Mouse (Mus musculus) T-helper 17 cell (primary cell): ENCODE measurements around the gene Atp6v0e.

Experiments
- in situ Hi-C, 2 experiments: fragments of 300-600 bp; cut with MboI, MseI; formaldehyde crosslinking; loops; 1 replicate in 1 of 2; 2 replicates in 1 of 2; pipeline ENCODE4 v1.15.1; 2025; ENCODE audit warnings: high pct_unique_total_duplicates in 2 of 2

Atp6v0e gene

GRCm38 (mm10) chr17:26662978-26663683, at the start of gene Atp6v0e:
Gene Atp6v0e, plus strand, starts transcription at chr17:26663231.
- in situ Hi-C loops, result no loop called here

DNA sequence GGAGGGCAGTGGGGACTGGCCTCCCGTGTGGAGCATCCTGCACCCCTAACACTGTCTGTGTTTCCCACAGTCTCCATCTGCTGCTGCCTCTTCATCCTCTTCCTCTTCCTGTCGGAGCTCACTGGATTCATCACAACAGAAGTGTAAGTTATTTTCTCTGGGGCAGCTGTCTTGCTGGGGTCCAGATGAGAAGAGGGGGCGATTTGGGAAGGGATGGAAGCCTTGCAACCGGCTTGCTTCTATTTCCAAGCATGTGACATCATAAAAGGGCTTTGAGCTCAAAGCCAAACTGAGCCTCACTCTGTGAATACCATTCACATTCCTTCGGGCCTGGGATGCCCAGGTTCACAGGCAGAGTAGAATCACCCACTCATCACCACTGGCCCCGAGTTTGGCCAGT, 48.7 kb upstream of the Atp6v0e start:
- in situ Hi-C loops, result loop anchor here in 1 of 2 experiments (10.0 kb wide), 1 partner anchor 419 kb away; the partner anchor contains the start of gene Pdia2

DNA sequence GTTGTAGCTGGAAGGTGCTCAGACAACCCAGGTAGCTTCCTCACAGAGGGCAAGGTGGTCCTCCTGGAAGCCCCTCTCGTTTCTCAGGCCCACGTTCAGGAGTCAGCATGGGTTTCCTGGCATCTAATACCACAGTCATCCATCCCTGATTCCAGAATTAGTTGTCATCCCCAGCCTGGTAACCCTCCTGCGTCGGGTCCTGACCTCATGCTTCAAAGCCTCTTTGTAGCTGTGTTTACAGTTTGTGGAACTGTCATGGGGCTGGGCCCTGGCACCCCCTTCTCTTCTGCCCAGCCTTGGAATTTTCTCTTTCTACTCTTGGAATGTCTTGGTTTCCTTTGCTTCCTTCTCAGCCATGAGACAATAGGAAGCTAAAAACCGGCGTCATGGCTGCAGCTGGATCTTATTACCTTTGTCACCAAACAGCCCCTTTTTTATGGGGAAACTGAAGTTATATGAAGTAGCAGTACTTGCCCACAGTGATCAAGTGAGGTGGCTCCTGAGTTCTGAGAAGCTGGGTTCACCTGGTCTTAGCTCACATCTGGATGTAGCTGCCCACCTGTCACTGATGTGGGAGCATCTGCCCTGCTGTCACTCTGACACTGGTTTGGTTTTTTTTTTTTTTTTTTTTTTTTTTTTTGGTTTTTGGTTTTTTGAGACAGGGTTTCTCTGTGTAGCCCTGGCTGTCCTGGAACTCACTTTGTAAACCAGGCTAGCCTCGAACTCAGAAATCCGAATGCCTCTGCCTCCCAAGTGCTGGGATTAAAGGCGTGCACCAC, 48.1 kb upstream of the Atp6v0e start:
- in situ Hi-C loops, result loop anchor here in 1 of 2 experiments (10.0 kb wide), 1 partner anchor 420 kb away; the partner anchor contains the start of gene Pdia2

- in situ Hi-C loops, result loop anchor here in 1 of 2 experiments (10.0 kb wide), 1 partner anchor 422 kb away; the partner anchor contains the start of gene Pdia2
Observed at GRCm38 (mm10) chr17:26616696-26617095, 46.3 kb upstream of the Atp6v0e start.

GRCm38 (mm10) chr17:26618498-26618897, 44.5 kb upstream of the Atp6v0e start:
- in situ Hi-C loops, result loop anchor here in 1 of 2 experiments (10.0 kb wide), 1 partner anchor 424 kb away; the partner anchor contains the start of gene Pdia2

DNA sequence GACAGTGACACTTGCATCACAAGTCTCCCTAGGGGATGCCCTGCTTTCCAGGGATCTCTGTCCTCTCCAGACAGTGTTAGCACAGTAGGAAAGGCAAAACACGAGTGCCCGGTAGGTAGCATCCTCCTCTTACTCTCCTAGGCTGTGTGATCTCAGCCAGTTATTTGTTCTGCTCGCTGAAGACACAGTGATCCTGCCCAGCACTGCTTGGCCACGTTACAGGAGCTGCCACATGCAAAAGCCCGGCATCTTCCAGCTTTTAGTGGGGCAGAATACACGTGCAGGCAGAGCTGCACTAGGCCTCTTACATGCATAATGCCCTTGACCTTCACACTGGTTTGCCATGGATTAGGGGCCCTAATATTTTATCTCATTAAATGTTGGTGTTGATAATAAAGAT, 43.5 kb upstream of the Atp6v0e start:
- in situ Hi-C loops, result loop anchor here in 1 of 2 experiments (10.0 kb wide), 1 partner anchor 425 kb away; the partner anchor contains the start of gene Pdia2

DNA sequence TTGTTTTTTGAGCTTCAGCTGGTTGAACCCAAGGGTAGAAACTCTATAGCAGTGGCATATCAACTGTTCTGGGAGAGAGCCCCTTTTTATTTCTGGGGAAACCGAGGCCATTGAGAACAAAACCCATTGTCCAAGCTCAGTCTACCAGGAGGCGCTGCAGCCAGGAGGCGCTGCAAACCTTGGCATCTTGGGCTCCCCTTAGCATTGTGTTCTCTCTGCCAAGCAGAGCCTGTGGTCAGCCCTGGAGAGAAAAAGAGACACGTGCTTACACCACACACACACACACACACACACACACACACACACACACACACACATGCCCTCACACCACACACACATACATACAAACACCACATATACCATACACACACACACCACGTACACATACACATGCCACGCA, 42.7 kb upstream of the Atp6v0e start:
- in situ Hi-C loops, result no loop called here

DNA sequence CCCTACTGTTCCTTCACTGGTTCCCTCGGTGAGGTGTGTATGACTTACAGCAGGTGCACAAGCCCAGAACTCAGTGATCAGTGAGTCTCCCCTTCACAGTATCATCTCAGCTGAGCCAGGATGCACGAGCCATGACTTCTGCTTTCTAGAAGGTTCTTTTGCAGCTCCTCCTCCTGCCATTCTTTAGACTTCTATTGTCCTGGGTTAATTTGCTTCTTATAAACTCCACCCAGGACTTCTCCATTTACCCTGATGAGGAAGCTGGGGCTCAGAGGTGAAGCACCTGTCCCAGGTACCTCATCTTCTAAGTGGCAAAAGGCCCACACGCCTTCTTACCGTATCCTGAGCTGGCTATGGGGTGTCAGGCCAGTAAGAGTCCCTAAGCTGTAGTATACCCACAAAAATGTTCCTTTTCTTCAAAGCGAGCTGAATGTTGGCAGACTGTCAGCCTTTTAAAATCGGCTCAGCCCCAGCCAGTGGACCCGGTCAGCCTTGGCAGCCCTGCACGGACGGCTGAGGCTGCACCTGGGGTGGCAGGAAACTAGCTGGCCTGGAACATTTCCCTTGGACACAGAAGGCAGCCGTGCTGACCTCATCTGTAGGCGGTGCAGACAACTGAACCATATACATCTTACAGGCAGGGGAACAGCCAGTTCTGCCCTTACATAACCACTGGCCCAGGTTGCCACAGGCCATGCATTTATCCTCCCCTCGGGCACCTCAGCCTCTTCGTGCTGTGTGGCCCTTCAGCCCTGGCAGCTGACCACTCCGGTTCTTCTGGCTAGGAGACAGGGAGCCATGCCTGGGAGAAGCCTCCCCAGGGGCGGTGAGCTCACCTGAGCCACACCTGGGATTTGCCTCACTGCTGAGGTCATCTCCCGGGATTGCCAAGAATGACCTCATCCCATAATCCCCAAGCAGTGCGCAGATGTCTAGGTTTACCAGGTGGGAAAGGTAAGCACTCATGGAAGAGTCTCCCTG, 42.0 kb upstream of the Atp6v0e start:
- in situ Hi-C loops, result no loop called here

DNA sequence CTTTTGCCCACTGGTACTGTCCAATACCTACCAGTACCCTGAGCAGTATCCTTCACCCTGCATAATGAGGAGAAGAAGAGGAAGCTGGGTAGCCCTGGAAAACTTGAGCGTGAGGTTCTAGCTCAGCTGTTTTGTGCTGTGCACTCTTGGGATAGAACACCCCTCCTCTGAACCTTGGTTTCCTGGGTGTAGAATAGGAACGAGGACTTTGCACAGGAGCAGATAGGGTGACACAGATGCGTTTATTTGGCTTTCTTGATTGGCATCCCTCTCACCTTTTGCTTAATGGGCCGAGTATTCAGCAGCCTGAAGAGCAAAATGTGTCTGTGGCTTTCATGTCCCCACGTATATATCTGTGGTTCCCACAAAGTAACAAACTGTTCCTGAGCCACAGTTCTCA, 41.1 kb upstream of the Atp6v0e start:
- in situ Hi-C loops, result no loop called here

DNA sequence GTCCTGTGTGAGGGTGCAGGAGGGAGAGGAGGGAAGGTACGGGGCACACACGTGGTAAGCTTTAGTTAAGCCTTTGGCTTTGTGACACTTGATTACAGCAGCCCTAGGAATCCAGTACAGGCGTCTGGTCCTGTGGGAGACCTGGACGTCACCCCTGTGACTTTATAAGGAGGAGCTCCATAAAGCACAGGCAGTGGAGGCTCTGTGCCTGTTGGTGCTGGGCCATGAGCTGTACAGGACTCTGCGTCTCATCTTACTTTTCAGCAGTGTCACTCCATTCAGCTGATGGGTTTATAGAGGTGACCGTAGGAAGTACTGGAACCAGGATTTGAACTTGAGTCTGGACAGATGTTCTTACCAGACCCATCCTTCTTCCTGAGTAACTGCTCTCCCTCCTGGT, 39.0 kb upstream of the Atp6v0e start:
- in situ Hi-C loops, result no loop called here

DNA sequence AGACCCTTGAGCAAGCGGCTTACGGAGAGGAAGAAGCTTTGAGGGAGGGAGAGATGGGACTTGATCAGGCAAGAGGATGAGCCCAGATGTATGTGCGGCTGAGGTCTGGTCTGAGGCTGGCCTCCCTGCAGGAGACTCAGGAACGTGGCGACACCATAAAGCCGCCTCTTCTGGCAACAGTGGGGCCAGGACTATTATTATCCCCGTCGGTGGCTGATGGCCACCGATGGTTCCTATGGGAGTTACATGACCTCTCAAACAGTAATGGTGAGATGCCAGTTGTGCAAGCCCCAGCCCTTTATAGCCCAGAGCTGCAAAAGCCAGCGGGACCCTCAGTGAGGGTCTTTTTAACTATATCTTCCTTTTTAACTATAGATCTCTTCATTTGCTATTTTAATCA, 38.0 kb upstream of the Atp6v0e start:
- in situ Hi-C loops, result no loop called here

- in situ Hi-C loops, result no loop called here
Observed at GRCm38 (mm10) chr17:26625521-26626010, 37.5 kb upstream of the Atp6v0e start.

DNA sequence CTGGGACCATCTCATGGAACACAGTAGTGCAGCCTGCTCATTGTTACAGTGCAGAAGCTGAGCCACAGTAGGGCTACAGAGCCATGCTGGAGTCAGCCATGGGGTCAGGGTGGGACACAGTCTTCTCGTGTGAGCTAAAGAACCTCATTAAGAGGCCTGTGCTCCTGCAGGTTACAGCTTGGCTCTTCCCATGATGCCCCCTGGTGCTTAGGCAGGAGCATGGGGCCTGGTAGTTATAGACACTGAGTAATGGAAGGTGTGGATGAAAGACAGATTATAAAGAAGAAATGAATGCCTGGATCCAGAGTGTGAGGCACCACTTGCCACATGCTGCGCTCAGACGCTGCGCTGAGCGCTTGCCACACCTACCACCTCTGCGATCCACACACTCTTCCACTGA, 34.6 kb upstream of the Atp6v0e start:
- in situ Hi-C loops, result no loop called here

GRCm38 (mm10) chr17:26628936-26629335, 34.1 kb upstream of the Atp6v0e start:
- in situ Hi-C loops, result no loop called here

DNA sequence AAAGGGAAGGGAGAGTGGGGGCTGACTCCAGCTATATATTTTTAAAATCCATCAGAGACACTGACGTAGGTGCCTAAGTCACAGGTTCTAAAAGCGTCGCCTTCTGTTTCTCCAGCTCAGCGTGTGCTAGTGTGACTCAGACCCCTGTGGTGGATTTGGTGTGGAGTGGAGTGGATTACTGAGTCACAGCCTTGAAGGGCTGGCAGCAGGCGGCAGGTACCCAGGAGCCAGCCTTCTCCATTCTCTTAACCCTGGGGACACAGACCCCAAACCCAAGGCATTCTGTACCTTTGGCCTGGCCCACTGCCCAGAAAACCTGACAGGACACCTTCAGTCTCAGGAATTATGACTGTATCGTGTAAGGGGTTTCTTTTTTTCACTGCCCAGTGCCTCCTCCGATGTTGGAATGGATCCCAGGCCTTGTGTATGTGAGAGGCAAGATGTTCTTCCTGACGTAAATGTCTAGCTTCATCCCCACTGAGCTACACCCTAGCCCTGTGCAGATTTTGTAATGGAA, 31.2 kb upstream of the Atp6v0e start:
- in situ Hi-C loops, result no loop called here

- in situ Hi-C loops, result no loop called here
Observed at GRCm38 (mm10) chr17:26633186-26633585, 29.8 kb upstream of the Atp6v0e start.

DNA sequence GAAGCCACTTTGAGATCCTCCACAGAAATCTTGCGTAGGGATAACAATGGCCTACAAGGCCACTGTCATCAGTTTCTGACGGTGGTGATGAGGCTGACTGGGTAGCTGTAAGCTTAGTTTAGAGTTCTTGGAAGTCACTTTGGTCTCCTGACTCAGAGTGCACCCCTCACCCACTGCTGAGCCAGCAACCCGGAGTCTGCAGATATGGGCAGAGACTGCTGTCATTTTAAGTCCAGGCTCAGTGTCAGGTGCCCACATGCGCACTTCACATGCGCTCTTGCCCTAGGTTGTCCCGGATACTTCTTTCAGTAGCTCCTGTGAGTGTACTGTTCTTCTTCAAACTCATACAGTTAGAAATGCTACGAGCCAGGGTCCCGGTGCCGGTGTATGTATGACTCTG, 29.1 kb upstream of the Atp6v0e start:
- in situ Hi-C loops, result no loop called here

- in situ Hi-C loops, result no loop called here
Observed at GRCm38 (mm10) chr17:26634539-26634938, 28.5 kb upstream of the Atp6v0e start.

DNA sequence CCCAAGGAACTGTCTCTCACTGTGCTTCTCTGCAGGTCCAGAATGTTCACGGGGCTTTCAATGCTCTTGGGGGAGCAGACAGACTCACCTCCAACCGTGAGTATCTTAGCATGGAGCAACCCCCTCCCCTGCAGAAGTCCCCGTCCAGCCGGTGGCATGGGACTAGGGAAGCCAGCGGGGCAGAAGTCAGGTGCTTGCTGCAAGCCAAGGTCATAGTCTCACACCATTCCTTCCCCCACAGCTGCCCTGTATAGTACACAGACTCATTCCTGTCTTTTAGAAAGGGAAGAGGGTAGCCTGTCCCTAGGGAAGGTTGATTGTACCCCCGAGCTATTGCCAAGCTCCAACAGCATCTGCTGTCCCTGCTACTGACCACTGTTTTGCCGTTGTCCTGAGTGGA, 27.1 kb upstream of the Atp6v0e start:
- in situ Hi-C loops, result loop anchor here (5.0 kb wide), 2 partner anchors 169 to 174 kb away; no protein-coding TSS in a partner anchor

GRCm38 (mm10) chr17:26637851-26638250, 25.2 kb upstream of the Atp6v0e start:
- in situ Hi-C loops, result loop anchor here (5.0 kb wide), 2 partner anchors 171 to 176 kb away; no protein-coding TSS in a partner anchor

DNA sequence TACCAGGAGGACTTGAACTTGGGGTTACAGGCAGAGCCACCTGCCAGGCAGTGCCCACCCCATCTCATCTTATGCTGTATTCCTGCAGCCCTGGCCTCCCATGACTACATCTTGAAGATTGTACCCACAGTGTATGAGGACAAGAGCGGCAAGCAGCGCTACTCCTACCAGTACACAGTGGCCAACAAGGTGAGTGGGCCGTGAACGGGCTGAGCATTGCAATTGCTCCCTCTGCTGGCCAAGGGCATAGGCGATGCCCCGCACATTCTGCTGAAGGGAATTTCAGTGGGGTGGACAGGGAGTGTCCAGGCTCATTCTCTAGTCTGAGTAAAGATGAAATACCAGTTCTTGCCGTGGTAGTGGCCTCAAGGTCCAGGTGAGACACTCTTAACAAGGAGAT, 24.4 kb upstream of the Atp6v0e start:
- in situ Hi-C loops, result loop anchor here (5.0 kb wide), 2 partner anchors 171 to 176 kb away; no protein-coding TSS in a partner anchor
